Mouse (Mus musculus): ENCODE data around the gene Sipa1l3.

GRCm38 (mm10) chr7:29447147-29447829, 71.2 kb downstream of the Sipa1l3 start:
- no peak for TF ChIP-seq CTCF (conservative IDR thresholded peaks at IDR 0.05; ENCODE audit: low read length)
- no peak for TF ChIP-seq NANOG (IDR thresholded peaks at IDR 0.05; ENCODE audit: borderline replicate concordance, low read length)

Measured in E14TG2a.4 (cell line).